Mouse (Mus musculus): Measurements from ENCODE around the gene Magi2.

Magi2 gene

DNA sequence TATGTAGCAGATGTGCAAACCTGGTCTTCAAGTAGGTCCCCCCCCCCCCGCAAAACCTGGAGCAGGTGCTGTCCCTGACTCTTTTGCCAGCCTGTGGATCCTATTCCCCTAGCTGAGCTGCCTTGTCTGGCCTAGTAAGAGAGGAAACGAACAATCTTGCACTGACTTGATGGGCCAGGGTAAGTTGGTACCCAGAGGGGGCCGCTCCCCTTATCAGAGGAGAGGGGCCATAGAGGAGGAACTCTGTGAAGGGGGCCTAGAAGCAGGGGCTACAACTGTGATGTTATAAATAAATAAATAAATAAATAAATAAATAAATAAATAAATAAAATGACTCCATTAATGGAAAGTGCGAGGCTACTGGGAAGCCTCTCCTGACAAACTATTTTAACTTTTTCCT, 848.0 kb downstream of the Magi2 start:
- in situ Hi-C loops (cut with MboI), result no loop called here

DNA sequence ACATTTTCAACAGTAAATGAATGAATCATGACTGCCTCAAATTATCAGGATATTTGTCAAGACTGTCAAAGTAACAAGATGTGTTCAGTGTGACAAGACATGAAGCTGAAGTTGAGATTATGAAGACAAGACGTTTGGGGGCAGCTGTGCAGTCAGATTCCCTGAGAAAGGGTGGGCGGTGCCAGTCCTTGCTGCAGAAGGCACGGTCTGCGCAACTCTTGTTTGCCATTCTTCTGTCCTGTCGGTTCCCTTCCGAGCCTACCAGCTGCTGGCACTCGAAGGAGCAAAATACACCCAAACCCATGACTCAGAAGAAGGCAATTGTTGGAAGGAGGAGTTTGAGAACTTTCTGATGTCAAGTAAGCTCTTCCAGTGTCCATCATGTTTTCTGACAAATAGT, 852.1 kb downstream of the Magi2 start:
- in situ Hi-C loops (cut with MboI), result no loop called here

DNA sequence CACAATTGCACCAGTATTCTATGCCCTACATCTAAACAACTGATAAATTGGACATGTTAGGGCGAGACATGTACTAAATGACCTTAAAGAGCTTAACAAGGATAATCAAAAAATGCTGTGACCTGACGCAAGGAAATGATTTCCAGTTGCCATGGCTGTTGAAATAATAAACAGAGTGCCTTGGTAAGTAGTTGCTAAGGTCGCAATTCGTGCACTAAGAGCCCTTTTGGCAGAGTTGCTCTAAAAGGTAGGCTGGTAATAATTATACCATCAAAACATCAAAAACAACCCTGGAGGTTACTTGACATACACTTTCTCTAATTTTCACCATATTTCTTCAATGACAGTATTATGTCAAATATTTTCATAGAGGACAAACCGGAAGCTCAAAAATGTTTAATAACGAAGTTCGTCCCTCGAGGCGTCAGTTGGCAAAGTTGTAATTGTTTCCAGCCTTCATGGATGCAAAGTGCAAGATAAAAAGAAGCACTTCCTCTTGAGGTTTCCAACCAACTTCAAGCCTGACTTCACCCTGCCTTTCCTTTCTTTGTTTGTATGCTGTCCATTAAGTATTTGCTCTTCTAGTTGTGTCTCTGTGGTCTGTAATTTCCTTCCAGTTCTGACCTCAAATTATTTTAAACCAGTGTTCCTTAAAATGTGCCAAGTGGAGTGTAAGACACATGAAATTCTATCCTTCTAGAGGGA, 853.9 kb downstream of the Magi2 start:
- in situ Hi-C loops (cut with MboI), result no loop called here

DNA sequence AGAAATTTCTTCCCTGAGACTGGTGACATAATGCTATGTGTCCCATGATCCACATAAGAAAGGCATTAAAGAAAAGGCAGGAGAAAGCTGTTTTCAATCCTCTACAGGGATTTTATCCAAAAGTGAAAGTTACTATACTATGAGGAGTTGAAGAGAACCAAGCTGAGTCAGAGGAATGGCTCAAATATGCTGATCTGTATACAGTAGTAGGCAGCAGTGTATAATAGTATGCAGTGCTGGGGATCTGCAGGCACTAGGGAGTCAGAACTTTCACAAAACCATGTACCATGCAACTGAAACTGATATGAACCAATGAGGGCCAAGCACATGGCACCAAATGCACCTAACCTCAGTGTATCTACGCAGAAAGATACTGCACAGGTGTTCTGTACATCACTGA, 855.5 kb downstream of the Magi2 start:
- in situ Hi-C loops (cut with MboI), result no loop called here

DNA sequence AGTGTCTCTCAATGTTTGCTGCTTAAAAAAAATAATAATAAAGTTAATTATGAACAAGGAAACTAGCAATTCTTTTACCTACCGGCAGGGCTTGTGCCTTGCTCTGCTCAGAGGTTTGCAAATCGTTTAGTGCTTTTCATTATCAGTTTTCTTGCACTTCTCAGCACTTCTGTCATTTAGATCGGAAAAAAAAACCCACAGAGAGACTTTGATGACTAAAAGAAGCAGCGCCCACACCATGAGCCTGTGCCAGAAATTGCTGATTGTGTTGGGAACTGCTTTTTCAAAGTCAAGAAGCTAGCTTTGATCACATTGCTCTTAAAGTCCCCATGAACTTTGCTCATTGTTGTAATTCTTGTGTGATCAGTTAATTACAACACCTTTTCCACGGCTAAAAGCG, 860.2 kb downstream of the Magi2 start:
- in situ Hi-C loops (cut with MboI), result no loop called here

DNA sequence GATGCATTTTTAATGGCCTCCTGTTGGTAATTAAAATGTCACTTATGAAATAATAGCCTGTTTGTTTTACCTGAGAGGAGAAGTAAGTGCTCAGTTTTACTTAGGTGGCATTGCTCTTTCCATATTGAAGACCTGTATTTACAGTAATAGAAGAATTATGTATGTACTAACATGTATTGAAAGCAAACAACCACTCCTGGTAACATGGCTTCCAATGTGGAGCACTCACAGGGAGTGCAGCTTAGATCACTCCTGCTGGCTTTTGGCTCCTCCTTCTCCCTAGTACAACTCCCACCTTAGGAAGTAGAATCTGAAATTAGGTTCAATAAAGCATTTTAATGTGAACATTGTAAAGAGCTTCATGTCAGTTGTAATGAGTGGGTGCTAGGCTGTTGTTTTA, 877.0 kb downstream of the Magi2 start:
- in situ Hi-C loops (cut with MboI), result no loop called here

DNA sequence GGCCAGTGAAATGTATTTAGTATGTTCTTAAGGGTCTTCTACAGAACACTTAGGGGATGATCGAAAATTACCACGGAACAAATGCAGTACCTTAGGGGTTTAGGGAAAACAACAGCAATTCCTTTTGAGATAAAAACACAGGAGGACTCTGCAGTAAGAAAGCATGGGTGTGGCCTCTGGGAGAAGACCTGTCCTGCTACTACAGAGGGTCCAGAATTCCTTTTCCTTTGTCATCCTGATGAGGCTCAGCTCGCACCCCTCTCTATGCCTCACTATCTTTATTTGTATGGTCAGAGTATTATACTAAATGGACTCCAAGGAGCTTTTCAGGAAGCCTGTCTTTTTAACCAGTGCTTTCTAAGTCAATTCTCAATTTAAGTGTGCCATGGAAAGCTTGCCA, 877.7 kb downstream of the Magi2 start:
- in situ Hi-C loops (cut with MboI), result no loop called here

DNA sequence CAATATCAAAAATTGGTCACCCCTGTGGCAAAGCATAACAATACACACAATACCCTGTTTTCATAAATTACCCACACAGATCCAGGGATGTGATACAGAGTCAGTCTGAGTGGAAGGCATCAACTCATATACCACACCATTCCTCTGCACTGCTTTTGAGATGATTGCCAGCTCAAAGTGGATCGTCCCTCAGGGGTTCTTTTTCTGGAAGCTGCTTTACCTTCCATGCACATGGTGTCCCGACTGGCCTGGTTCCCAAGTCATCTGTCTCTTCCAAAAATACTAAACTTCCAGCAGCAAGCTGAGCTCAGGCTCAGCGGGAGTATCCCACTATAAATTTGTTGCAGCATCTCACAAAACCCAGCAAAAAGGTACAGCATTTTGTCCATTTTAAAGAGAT, 882.7 kb downstream of the Magi2 start:
- in situ Hi-C loops (cut with MboI), result no loop called here

DNA sequence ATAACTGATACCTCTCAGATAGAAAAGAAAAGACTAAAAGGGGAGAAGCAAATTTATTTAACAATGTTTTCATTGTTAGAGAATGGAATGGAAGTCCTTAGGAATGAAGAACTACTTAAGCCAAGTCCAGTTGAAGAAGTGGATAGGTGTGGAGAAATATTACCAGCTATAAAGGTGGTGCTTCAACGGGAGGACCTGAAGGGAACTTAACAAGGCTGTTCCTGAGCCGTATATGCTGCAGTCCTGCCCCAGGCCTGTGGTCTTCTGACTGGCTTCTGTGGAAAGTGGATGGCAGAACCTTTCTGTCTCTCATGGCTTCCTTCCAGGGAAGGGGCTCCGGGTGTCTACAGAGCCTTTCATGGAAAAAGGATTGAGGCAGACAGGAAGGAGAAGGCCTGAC, 890.3 kb downstream of the Magi2 start:
- in situ Hi-C loops (cut with MboI), result no loop called here

DNA sequence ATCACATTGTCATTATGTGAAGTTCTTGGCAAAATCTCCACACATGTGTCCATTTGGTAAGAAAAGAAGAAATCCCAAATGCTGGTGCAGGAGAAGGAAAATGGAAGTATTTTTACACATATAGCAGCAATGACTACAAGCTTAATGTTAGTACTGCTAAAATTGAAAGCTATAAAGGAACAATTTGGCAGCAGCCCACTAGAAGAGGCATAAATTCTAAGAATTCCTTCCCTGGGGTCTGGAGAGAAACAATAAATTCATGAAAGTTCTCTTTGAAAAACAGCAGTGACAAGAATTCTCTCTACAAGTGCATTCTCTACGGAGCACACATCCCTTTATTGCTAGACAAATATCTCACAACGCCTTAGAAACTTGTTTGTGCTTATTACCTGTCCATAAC, 913.4 kb downstream of the Magi2 start:
- in situ Hi-C loops (cut with MboI), result no loop called here

DNA sequence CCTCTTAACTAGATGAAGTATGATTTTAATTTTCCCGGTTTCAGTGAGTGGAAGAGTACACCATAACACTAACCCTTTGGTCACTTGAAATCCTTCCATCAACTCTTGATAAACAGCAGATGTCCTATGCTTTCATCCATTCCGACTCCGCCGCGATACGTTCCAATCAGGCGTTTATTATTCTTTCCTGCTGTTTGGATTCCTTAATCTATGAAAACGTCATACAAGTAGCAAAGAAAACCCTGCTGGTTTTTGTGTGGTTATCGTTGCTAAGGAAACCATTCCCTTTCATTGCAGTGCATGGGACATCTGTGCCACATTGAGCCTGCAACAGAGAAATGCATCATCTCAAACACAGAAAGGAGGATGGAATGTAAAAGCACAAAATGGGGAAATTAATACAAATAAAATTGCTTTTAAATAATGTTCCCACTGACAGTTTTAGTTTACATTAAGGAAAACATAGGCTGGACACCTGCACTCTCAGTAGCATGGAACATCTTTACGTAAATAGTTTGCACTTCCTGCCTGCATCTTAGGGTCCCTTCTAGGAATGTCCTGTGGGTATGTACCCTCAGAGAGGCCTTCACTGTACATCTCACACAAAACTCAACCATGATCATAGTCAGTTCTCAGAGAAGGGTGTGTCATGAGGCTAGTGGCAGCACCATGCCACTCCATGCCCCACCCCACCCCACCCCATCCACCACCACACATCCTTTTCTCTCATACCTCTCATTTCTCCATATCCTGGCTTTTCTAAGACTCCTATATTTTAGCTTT, 914.0 kb downstream of the Magi2 start:
- in situ Hi-C loops (cut with MboI), result no loop called here

DNA sequence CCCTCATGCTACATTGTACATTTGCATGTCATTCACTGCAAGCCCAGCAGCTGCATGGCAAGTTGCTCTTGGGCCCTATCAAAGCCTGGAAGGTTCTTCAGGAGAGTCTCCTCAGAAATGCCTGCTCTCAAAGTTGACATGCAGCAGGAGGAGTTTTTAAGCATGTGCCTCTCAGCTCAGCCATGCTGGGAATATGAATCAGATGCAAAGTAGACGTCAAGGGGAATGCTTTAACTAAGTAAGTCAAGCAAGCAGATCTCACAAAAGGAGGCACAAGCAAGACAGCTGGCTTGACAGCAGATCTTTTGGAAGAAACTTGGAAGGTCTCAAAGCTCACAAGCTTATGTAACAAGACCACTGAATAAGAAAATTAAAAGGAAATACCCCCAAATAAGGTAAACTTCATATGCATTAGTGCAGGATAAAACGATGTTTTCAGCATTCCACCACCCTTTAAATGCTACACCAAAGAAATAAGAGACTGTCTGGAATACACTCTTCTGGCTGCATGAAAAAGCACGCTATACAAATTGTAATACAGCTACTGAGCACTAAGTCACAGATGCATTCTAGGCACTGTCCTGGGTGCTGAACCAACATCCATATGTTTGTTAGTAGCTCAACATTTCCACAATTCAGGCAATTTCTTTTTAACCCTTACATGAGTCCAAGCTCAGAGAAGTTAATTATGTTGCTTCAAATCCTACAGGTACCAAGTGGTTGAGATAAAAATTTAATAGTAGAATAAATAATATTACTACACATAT, 926.7 kb downstream of the Magi2 start:
- in situ Hi-C loops (cut with MboI), result no loop called here

DNA sequence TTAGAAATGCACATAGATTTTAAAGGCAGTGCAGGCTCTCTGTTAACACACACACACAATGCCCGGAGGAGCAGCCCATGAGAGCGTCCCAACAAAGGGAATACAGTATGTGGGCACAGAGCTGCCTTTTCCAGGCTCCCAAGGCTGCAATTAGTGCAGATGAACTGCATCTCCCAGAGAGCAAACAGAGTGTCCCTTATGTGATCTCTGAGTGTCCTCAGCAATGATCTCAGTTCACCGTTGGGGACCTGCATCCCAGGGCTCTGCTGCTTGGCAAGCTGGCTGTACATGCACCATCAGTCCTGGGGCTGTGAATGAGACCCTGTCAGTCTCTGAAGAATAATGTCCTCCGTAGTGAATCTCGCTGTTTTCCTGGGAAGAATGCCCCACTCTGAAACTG, 969.9 kb downstream of the Magi2 start:
- in situ Hi-C loops (cut with MboI), result no loop called here

DNA sequence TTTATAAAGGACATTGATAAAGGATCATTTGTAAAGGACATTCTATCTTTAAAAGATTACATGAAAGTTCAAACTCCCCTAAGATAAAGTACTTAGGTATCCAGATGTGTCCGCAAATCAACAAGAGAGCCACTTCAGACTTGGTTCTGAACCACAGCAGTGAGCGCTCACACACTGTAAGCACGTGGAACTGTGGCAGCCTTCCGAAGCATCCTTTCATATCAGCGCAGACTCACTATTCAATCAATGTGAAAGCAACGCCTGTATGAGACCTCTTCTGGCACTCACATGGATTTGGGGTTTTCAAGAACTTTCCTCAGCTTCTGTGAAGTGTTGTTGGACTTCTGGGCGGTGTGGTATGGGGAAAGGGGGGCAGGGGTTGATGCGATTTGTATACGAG, 970.6 kb downstream of the Magi2 start:
- in situ Hi-C loops (cut with MboI), result no loop called here

DNA sequence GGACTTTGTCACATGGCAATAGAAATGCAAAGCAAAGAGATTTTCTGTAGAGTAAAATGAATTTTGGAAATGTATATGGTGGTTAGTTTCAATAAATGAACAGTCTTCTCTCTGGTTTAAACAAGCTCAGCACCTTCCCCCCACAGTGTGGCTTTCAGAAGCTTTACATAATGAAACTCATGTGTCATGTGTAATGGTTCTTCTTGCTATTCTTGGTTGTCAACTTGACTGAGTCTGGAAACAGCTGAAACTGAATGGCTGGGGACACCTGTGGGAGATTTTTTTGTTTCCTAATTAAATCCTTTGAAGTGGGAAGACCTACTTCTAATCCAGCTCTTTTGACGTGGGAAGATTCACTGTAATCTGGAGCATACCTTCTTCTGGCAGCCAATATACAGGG, 974.5 kb downstream of the Magi2 start:
- in situ Hi-C loops (cut with MboI), result no loop called here

DNA sequence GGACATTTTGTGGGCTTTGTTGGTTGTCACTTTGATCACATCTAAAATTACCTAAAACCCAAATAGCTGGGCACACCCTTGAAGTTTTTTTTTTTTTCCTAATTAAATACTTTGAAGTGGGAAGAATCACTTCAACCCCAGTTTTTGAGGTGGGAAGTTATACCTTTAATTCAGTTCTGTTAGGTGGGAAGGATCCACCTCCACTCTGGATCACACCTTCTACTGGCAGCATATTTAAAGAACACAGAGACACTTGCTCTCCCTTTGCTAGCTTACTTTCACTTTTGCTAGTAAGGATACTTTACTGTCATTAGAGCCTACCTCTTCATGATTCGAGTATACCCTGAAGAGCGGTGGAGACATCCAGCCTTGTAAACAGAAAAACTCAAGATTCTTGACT, 981.3 kb downstream of the Magi2 start:
- in situ Hi-C loops (cut with MboI), result no loop called here

DNA sequence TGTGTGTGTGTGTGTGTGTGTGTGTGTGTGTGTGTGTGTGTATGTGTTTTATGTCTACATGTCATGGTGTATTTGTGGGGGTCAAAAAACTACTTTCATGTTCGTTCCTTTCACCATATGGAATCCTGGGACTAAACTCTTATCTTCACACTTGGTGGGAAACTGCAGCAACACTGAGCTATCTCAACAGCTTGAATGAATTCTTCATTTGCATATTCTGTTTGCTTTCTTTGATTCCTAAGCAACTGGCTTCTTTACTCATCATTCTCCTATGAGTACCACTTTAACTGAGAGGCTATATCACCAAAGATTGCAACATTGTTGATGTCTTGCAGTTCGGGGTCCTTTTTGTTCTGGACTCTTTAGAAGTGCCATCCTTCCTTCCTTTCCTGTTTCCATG, 986.5 kb downstream of the Magi2 start:
- in situ Hi-C loops (cut with MboI), result no loop called here

DNA sequence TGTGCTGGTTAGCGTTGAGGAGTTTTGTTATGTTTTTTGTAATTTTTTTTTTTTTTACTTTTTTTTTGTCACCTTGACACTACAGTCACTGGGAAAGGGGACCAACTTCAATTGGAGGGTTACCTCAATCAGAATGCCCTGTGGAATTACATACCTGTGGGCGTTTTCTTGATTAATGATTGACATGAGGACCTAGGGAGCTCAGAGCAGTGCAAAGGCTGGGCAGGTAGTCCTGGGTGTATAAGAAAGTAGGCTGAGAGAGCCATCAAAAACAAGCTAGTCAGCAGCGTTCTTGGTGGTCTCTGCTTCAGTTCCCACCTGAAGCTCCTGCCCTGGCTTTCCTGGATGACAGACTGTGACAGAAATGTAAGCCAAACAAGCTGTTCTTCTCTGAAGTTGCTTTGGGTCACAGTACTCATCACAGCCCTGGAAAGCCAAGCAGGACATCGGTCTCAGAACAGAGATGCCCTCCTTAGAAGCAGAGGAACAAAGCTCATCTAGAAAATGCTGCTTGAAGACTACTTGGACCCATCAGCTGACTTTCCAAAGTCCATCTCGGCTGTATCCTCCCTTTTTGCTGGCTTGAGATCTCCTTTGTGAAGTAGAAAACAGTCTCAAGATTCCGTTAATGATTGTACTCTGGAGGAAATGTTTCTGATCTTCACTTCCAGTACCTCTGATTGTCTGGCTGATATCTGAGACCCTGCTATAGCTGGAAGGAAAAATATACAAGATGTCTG, 999.8 kb downstream of the Magi2 start:
- in situ Hi-C loops (cut with MboI), result no loop called here

DNA sequence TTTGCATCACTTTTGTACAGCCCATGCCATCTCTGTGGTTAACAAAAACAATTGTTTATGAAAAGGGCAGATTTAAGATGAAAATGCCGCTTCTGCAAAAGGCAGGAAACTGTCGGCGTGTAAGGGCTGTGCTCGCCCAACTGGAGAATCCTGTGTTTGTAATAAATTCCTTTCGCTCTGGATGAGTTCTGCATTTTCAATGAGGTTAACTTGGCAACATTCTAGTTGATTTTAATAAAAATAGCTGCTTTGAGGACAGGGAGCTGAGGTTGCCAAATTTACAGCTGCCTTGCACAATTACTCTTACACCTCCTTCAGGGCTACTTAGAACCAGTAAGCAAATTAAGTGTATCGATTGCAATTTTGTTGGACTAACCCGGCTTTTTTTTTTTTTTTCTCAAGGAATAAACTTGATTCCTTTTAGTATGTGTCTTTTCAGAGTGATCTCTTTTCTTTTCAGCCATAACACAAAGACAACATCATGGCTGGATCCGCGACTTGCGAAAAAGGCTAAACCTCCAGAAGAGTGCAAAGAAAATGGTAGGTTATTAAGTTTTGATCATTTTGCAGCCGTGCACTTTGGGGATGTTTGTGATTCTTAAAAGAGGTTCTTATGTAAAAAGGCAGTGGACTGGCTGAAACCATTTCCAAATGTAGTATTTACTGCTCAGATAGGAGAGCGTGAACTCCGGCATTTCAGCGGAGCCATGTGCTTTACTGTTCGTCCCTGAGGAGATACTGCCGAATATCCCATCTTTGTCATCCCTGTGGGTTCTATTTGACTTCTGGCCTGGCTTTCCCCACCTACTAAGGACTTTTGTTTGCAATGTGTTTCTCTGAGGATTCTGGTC, 1001.3 kb downstream of the Magi2 start:
- in situ Hi-C loops (cut with MboI), result no loop called here

DNA sequence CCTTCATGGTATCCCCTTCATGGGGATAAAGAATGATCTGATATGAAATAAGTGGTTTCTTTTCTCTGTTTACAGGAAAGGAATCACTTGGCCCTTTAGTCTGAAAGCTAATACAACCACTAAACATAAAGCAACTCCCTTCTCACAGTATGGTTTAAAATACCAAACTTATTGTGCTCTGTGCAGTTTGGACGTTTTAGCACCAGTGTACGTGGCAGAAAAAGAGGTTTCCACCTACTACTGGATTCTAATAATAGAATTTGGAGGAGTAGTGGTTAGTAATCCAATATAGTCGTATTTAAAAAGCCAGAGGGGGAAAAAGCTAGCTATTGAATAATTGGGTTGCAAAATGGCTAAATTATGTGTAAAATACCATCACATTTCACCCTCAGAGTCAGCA, 1005.1 kb downstream of the Magi2 start:
- in situ Hi-C loops (cut with MboI), result no loop called here

DNA sequence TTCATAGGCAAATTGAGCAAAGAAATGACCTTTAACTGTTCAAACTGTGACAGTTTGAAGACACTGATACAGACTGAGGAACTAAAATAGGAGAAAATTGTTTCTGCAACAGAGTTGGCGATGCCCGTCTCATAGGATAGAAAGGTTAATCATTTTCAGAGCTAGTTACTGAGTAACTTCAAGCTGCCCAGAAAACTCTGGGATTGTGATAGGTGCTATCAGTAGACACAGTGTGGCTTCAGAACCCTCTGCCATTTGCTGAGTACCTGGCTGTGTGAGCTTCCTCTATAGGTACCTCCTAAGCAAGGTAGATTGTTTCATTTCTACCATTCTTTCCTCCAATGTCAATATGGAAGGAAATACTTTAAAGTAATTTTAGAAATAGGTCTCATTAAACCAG, 1014.7 kb downstream of the Magi2 start:
- in situ Hi-C loops (cut with MboI), result no loop called here
